Mouse (Mus musculus) layer of hippocampus, adult 9-10 months (tissue): ENCODE measurements around the gene Btbd7.

Source experiments
- DNase-seq: peaks from one replicate; pipeline ENCODE4 v3.0.0; 2022; ENCODE audit warnings: low spot score

Btbd7 gene

GRCm38 (mm10) chr12:102730798-102731619 lies 147.3 kb downstream of the Btbd7 start:
- no peak for DNase-seq
